Mouse (Mus musculus): ENCODE results near the gene Mrpl11. TPM values are rescaled to one million over a fixed set of nuclear protein-coding genes. Genes with fewer than 3 reads are reported as not detected.

Mrpl11 gene
- total and polyA plus RNA-seq, 3 experiments = 74.0 to 171 (median 102) TPM

DNA sequence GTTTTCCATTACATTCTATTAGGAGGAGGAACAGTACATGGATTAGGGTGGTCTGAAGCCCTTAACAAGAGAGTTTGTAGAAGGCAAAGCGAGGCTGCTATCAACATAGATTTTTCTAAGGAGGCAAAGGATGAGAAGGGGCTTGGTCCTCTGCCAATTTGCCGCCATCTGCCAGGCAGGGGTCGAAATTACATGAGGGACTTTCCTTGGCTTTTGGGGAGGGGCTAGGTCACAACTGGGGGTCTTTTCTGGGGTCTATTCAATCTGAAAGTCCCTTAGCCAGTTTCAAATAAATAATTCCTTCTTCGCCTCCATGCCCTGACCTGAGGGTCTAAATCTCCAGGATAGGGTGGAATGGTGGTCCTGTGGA, 28.3 kb downstream of the Mrpl11 start, which contains the start of gene Npas4:
Gene Npas4 (minus strand): TSS at position 61 of the 370 bp plus-strand sequence.
- in situ Hi-C loops (cut with MboI; ENCODE audit: low pct_ligation_motif_present, low pct_unique_long_range_greater_than_20kb, low sequenced_read_pairs) = loop anchor here (25.0 kb wide), 2 partner anchors 353 to 503 kb away; partner anchors contain the start of genes 2010003K11Rik, Rce1 and Syt12
- no peak for TF ChIP-seq ELF1 (IDR thresholded peaks at IDR 0.05; ENCODE audit: low read depth, low read length)
- TF ChIP-seq IRF4 (IDR thresholded peaks at IDR 0.05; ENCODE audit: low read depth, low read length) = no peak
- TF ChIP-seq MYC (IDR thresholded peaks at IDR 0.05; ENCODE audit: low read depth, low read length) = no peak
- TF ChIP-seq HCFC1 (IDR thresholded peaks at IDR 0.05; ENCODE audit: low read depth, low read length) = no peak
- TF ChIP-seq POLR2A (IDR thresholded peaks at IDR 0.05; ENCODE audit: low read depth, low read length) = no peak
- TF ChIP-seq USF1 (IDR thresholded peaks at IDR 0.05; ENCODE audit: low read depth, low read length) = no peak
- TF ChIP-seq CHD2 (IDR thresholded peaks at IDR 0.05; ENCODE audit: low read length) = no peak
- TF ChIP-seq JUND (conservative IDR thresholded peaks at IDR 0.05; ENCODE audit: low read depth, low read length) = no peak
- no peak for TF ChIP-seq POLR2AphosphoS2 (IDR thresholded peaks at IDR 0.05; ENCODE audit: low read depth, low read length)
- no peak for TF ChIP-seq JUN (IDR thresholded peaks at IDR 0.05; ENCODE audit: insufficient read depth, low read depth, low read length)
- no peak for TF ChIP-seq ZNF384 (IDR thresholded peaks at IDR 0.05; ENCODE audit: low read depth, low read length)
- TF ChIP-seq ETS1 (conservative IDR thresholded peaks at IDR 0.05; ENCODE audit: low read depth, low read length) = no peak
- TF ChIP-seq RCOR1 (conservative IDR thresholded peaks at IDR 0.05; ENCODE audit: low read depth, low read length) = no peak
- no peak for TF ChIP-seq ZMIZ1 (IDR thresholded peaks at IDR 0.05; ENCODE audit: low read depth, low read length)
- TF ChIP-seq BHLHE40 (IDR thresholded peaks at IDR 0.05; ENCODE audit: low read depth, low read length) = no peak
- no peak for DNase-seq (ENCODE audit: extremely low read depth)

DNA sequence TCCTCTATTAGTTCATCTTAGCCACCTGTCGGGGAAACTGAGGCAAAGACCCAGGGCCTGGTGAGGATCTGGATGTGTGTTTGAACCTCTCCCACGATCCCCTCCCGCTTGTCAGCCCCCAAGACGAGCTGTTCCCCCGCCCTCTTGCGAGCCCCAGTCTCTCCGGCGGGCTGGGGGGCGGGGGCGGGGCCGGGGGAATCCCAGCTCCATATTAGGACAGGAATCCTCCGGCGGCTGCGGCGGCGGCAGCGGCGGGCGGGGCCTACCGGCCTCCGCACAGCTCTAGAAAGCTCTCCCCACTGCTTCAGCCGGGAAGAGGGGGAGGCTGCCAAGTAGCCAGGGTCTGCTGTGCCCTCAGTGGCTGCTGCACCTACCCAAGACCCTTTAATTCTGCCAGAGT, 28.8 kb downstream of the Mrpl11 start:
- DNase-seq (ENCODE audit: extremely low read depth) = no peak
- H3K79me2 ChIP-seq (replicated peaks; ENCODE audit: control insufficient read depth, extremely low read depth, insufficient read depth, poor library complexity, severe bottlenecking) = no peaks in the 10 kb centered on the region
- H3K36me3 ChIP-seq (replicated peaks in 1 of 2; ENCODE audit: control insufficient read depth in 1 of 2, insufficient read depth in 1 of 2, low read length in 1 of 2) = no peaks in the 10 kb centered on the region
- dilution Hi-C loops (cut with MboI; ENCODE audit: extremely low pct_ligation_motif_present, extremely low pct_unique_long_range_greater_than_20kb, low sequenced_read_pairs) = no loop called here
- peaks cover 5% of the 10 kb centered on the region for H3K9me3 ChIP-seq (replicated peaks; ENCODE audit: low read length)
- H3K27me3 ChIP-seq (replicated peaks) = peaks cover 70% of the 10 kb centered on the region
- TF ChIP-seq ZC3H11A (IDR thresholded peaks at IDR 0.05; ENCODE audit: low read depth, low read length) = no peak
- TF ChIP-seq POLR2AphosphoS2 (IDR thresholded peaks at IDR 0.05; ENCODE audit: low read depth, low read length) = no peak
- no peak for TF ChIP-seq POLR2A (IDR thresholded peaks at IDR 0.05; ENCODE audit: low read depth, low read length)
- TF ChIP-seq ZKSCAN1 (IDR thresholded peaks at IDR 0.05; ENCODE audit: borderline replicate concordance, low read depth, low read length) = no peak
- TF ChIP-seq EP300 (IDR thresholded peaks at IDR 0.05; ENCODE audit: low read length) = no peak
- no peak overlapping the region for H3K4me2 ChIP-seq (ENCODE audit: insufficient read depth, low read depth, poor library complexity, severe bottlenecking)
- in situ Hi-C loops (cut with MboI; ENCODE audit: low pct_ligation_motif_present, low pct_unique_long_range_greater_than_20kb, low sequenced_read_pairs) = loop anchor here (25.0 kb wide), 2 partner anchors 353 to 503 kb away; partner anchors contain the start of genes 2010003K11Rik, Rce1 and Syt12
- no peak overlapping the region for H3K27ac ChIP-seq (ENCODE audit: insufficient read depth, low read depth)
- no peak overlapping the region for H3K4me3 ChIP-seq (replicated peaks in 1 of 3; ENCODE audit: low read depth in 2 of 3, low read length in 2 of 3, poor library complexity in 1 of 3)
- peaks cover 6 to 8% of the 10 kb centered on the region in 2 experiments for H3K4me1 ChIP-seq (ENCODE audit: control insufficient read depth in 1 of 2, insufficient read depth in 2 of 2)
- no peak overlapping the region for H3K9ac ChIP-seq (ENCODE audit: insufficient read depth, low read depth)

More for the DNA sequence above, 28.3 kb downstream of the Mrpl11 start, which contains the start of gene Npas4:
- no peaks in the 10 kb centered on the region for H3K79me2 ChIP-seq (replicated peaks; ENCODE audit: control insufficient read depth, extremely low read depth, insufficient read depth, poor library complexity, severe bottlenecking)
- peaks cover 5% of the 10 kb centered on the region for H3K9me3 ChIP-seq (replicated peaks; ENCODE audit: low read length)
- H3K9ac ChIP-seq (ENCODE audit: insufficient read depth, low read depth) = no peak within 1 kb of the TSS
- H3K4me2 ChIP-seq (ENCODE audit: insufficient read depth, low read depth, poor library complexity, severe bottlenecking) = no peak within 1 kb of the TSS
- H3K27me3 ChIP-seq (replicated peaks) = peaks cover 70% of the 10 kb centered on the region
- H3K4me1 ChIP-seq (ENCODE audit: control insufficient read depth in 1 of 2, insufficient read depth in 2 of 2) = peaks cover 6 to 8% of the 10 kb centered on the region in 2 experiments
- no peak within 1 kb of the TSS for H3K27ac ChIP-seq (ENCODE audit: insufficient read depth, low read depth)
- no peaks in the 10 kb centered on the region for H3K36me3 ChIP-seq (replicated peaks in 1 of 2; ENCODE audit: control insufficient read depth in 1 of 2, insufficient read depth in 1 of 2, low read length in 1 of 2)
- dilution Hi-C loops (cut with MboI; ENCODE audit: extremely low pct_ligation_motif_present, extremely low pct_unique_long_range_greater_than_20kb, low sequenced_read_pairs) = no loop called here
- H3K4me3 ChIP-seq (replicated peaks in 1 of 3; ENCODE audit: low read depth in 2 of 3, low read length in 2 of 3, poor library complexity in 1 of 3) = no peak within 1 kb of the TSS
